Mouse (Mus musculus) CH12.LX (cell line): Measurements from ENCODE around the gene Troap. TPM values are rescaled to one million over a fixed set of nuclear protein-coding genes. Genes with fewer than 3 reads are reported as not detected.

ENCODE experiments used
- DNase-seq: peaks from one replicate; pipeline ENCODE4 v3.0.0-alpha.2; 2013; ENCODE audit errors: extremely low read depth
- H3K27ac ChIP-seq: 2 replicates; pipeline ENCODE4 v1.5.1; 2012; ENCODE audit warnings: low read depth, mild to moderate bottlenecking, control low read depth, moderate library complexity; ENCODE audit not compliant: insufficient read depth
- H3K27me3 ChIP-seq: replicated peaks from 2 replicates; pipeline ENCODE3; 2012; ENCODE audit warnings: inconsistent platforms
- H3K36me3 ChIP-seq, 2 experiments: replicated peaks in 1 of 2; 2 replicates each; pipeline versions ENCODE3 to v1.6.1; 2012; ENCODE audit warnings: inconsistent platforms in 1 of 2, low read length in 1 of 2, mild to moderate bottlenecking in 1 of 2, mixed read lengths in 1 of 2, moderate library complexity in 1 of 2; ENCODE audit not compliant: control insufficient read depth in 1 of 2, insufficient read depth in 1 of 2
- H3K4me1 ChIP-seq, 2 experiments: 2 replicates each; pipeline ENCODE4 v1.6.1; 2012; ENCODE audit warnings: inconsistent platforms in 1 of 2, moderate library complexity in 1 of 2; ENCODE audit not compliant: insufficient read depth in 2 of 2, control insufficient read depth in 1 of 2
- H3K4me2 ChIP-seq: 2 replicates; pipeline ENCODE4 v1.6.1; 2012; ENCODE audit warnings: low read depth, mild to moderate bottlenecking, control low read depth; ENCODE audit not compliant: poor library complexity, insufficient read depth, severe bottlenecking
- H3K4me3 ChIP-seq, 3 experiments: fragments of 150-350 bp in 1 of 3; sonication (generic) in 1 of 3; replicated peaks in 1 of 3; 2 replicates each; pipeline versions ENCODE3 to v1.5.1; 2011 to 2012; ENCODE audit warnings: low read depth in 2 of 3, low read length in 2 of 3, mild to moderate bottlenecking in 2 of 3, moderate library complexity in 2 of 3, control low read depth in 1 of 3, improper control_type of control experiment in 1 of 3, inconsistent platforms in 1 of 3, mixed read lengths in 1 of 3; ENCODE audit not compliant: poor library complexity in 1 of 3
- H3K79me2 ChIP-seq: replicated peaks from 2 replicates; pipeline ENCODE4 v1.6.1; 2012; ENCODE audit warnings: mild to moderate bottlenecking, moderate library complexity; ENCODE audit not compliant: control insufficient read depth, poor library complexity, insufficient read depth, severe bottlenecking; ENCODE audit errors: extremely low read depth
- H3K9ac ChIP-seq: 2 replicates; pipeline ENCODE4 v1.6.1; 2012; ENCODE audit warnings: low read depth, mild to moderate bottlenecking, control low read depth, moderate library complexity; ENCODE audit not compliant: insufficient read depth
- H3K9me3 ChIP-seq: replicated peaks from 2 replicates; pipeline ENCODE3; 2012; ENCODE audit warnings: low read length, inconsistent platforms, mixed read lengths
- CHD1 ChIP-seq: IDR thresholded peaks from 2 replicates; pipeline ENCODE4 v1.6.1; 2012; ENCODE audit warnings: low read depth, low read length, improper control_type of control experiment, inconsistent platforms
- CHD2 ChIP-seq: IDR thresholded peaks from 2 replicates; pipeline ENCODE4 v1.6.1; 2011; ENCODE audit warnings: low read length, improper control_type of control experiment
- E2F4 ChIP-seq: IDR thresholded peaks from 2 replicates; pipeline ENCODE4 v1.6.1; 2011; ENCODE audit warnings: low read depth, low read length, improper control_type of control experiment; ENCODE audit not compliant: insufficient replicate concordance
- GABPA ChIP-seq: IDR thresholded peaks from 2 replicates; pipeline ENCODE4 v1.6.1; 2012; ENCODE audit warnings: low read depth, low read length, improper control_type of control experiment, inconsistent platforms; ENCODE audit not compliant: insufficient replicate concordance
- JUN ChIP-seq: IDR thresholded peaks from 2 replicates; pipeline ENCODE4 v1.6.1; 2011; ENCODE audit warnings: low read depth, mild to moderate bottlenecking, low read length, improper control_type of control experiment, moderate library complexity; ENCODE audit not compliant: insufficient read depth
- JUND ChIP-seq: conservative IDR thresholded peaks from 2 replicates; pipeline ENCODE4 v1.6.1; 2011; ENCODE audit warnings: low read depth, low read length, improper control_type of control experiment
- KAT2A ChIP-seq: IDR thresholded peaks from 2 replicates; pipeline ENCODE4 v1.6.1; 2012; ENCODE audit warnings: low read length, improper control_type of control experiment, inconsistent platforms; ENCODE audit not compliant: insufficient replicate concordance
- MAX ChIP-seq: IDR thresholded peaks from 2 replicates; pipeline ENCODE4 v1.6.1; 2011; ENCODE audit warnings: low read length, improper control_type of control experiment
- MEF2A ChIP-seq: IDR thresholded peaks from 2 replicates; pipeline ENCODE4 v1.6.1; 2014; ENCODE audit warnings: low read depth, mild to moderate bottlenecking, inconsistent platforms, low read length, improper control_type of control experiment, borderline replicate concordance
- MXI1 ChIP-seq: IDR thresholded peaks from 2 replicates; pipeline ENCODE4 v1.6.1; 2011; ENCODE audit warnings: mild to moderate bottlenecking, low read depth, low read length, improper control_type of control experiment
- POLR2A ChIP-seq: IDR thresholded peaks from 2 replicates; pipeline ENCODE4 v1.6.1; 2011; ENCODE audit warnings: low read depth, mild to moderate bottlenecking, improper control_type of control experiment, low read length
- POLR2AphosphoS2 ChIP-seq: IDR thresholded peaks from 2 replicates; pipeline ENCODE4 v1.6.1; 2011; ENCODE audit warnings: low read depth, low read length, improper control_type of control experiment
- SIN3A ChIP-seq: IDR thresholded peaks from 2 replicates; pipeline ENCODE4 v1.6.1; 2012; ENCODE audit warnings: low read length, improper control_type of control experiment, inconsistent platforms
- SMC3 ChIP-seq: IDR thresholded peaks from 2 replicates; pipeline ENCODE4 v1.6.1; 2011; ENCODE audit warnings: low read depth, low read length, improper control_type of control experiment
- TBP ChIP-seq: conservative IDR thresholded peaks from 2 replicates; pipeline ENCODE4 v1.6.1; 2011; ENCODE audit warnings: low read depth, low read length, improper control_type of control experiment
- TCF12 ChIP-seq: IDR thresholded peaks from 2 replicates; pipeline ENCODE4 v1.6.1; 2014; ENCODE audit warnings: low read depth, mild to moderate bottlenecking, inconsistent platforms, low read length, improper control_type of control experiment
- USF1 ChIP-seq: IDR thresholded peaks from 2 replicates; pipeline ENCODE4 v1.6.1; 2014; ENCODE audit warnings: low read depth, mild to moderate bottlenecking, inconsistent platforms, low read length, improper control_type of control experiment
- USF2 ChIP-seq: conservative IDR thresholded peaks from 2 replicates; pipeline ENCODE4 v1.6.1; 2011; ENCODE audit warnings: low read depth, low read length, improper control_type of control experiment
- ZC3H11A ChIP-seq: IDR thresholded peaks from 2 replicates; pipeline ENCODE4 v1.6.1; 2012; ENCODE audit warnings: low read depth, mild to moderate bottlenecking, inconsistent platforms, low read length, improper control_type of control experiment
- ZNF384 ChIP-seq: IDR thresholded peaks from 2 replicates; pipeline ENCODE4 v1.6.1; 2012; ENCODE audit warnings: low read depth, low read length, improper control_type of control experiment, inconsistent platforms
- dilution Hi-C: fragments of 300-500 bp; cut with MboI; formaldehyde crosslinking; loops from 2 replicates; pipeline ENCODE4 v1.14.3; 2020; ENCODE audit warnings: low sequenced_read_pairs; ENCODE audit not compliant: extremely low pct_unique_long_range_greater_than_20kb, extremely low pct_ligation_motif_present
- in situ Hi-C: fragments of 300-500 bp; cut with MboI; formaldehyde crosslinking; loops from 3 replicates; pipeline ENCODE4 v1.14.3; 2019; ENCODE audit warnings: low sequenced_read_pairs, low pct_ligation_motif_present, low pct_unique_long_range_greater_than_20kb, mixed read lengths
- polyA plus RNA-seq: library from polyadenylated mRNA; unstranded; fragments of >175 nt; gene quantifications from 2 replicates; pipeline ENCODE4 v1.2.1, GENCODE M21; 2012; ENCODE audit warnings: low read depth; ENCODE audit not compliant: insufficient read length
- total RNA-seq, 2 experiments: library from RNA; depleted of rRNA; stranded (reverse); fragments of 300-350 nt in 1 of 2; fragments of >200 nt in 1 of 2; gene quantifications; 2 replicates each; pipeline ENCODE4 v1.2.3; 2012 to 2014

Troap gene
- total and polyA plus RNA-seq, 3 experiments: 17.8 to 74.2 (median 19.2) TPM

- no peak overlapping the region for H3K4me2 ChIP-seq
- TF ChIP-seq CHD1: no peak
- TF ChIP-seq USF1: no peak
- TF ChIP-seq ZNF384: no peak
- no peak for TF ChIP-seq POLR2AphosphoS2
- TF ChIP-seq JUND: no peak
- TF ChIP-seq MEF2A: no peak
- TF ChIP-seq TBP: no peak
- TF ChIP-seq ZC3H11A: no peak
- TF ChIP-seq JUN: no peak
- no peak for TF ChIP-seq MXI1
- no peak for TF ChIP-seq USF2
- no peak for TF ChIP-seq SMC3
- no peak for TF ChIP-seq TCF12
- TF ChIP-seq SIN3A: no peak
- TF ChIP-seq, all 38 proteins: peak for 0
- Histone ChIP-seq H3K36me3 (peaks cover 21 to 51% of the 10 kb centered on the region in 2 experiments), H3K27ac (no peak overlapping the region), H3K27me3 (no peaks in the 10 kb centered on the region), H3K9me3 (peaks cover 11% of the 10 kb centered on the region), H3K79me2 (no peaks in the 10 kb centered on the region), H3K4me3 (no peak overlapping the region), H3K9ac (no peak overlapping the region), H3K4me1 (peaks cover 0 to 6% of the 10 kb centered on the region in 2 experiments; a peak in 1 of 4 replicates)
- no peak for DNase-seq
- in situ Hi-C loops (no loop called here), dilution Hi-C loops (no loop called here)
Observed at GRCm38 (mm10) chr15:99085997-99086396, 11.6 kb downstream of the Troap start.

- peaks cover 11% of the 10 kb centered on the region for H3K9me3 ChIP-seq
- H3K9ac ChIP-seq: no peak within 1 kb of the TSS
- dilution Hi-C loops (no loop called here), in situ Hi-C loops (no loop called here)
- no peak within 1 kb of the TSS for H3K4me2 ChIP-seq
- no peaks in the 10 kb centered on the region for H3K79me2 ChIP-seq
- H3K36me3 ChIP-seq: peaks cover 9 to 38% of the 10 kb centered on the region in 2 experiments
- H3K4me1 ChIP-seq: peaks cover 3 to 13% of the 10 kb centered on the region in 2 experiments; a peak in 3 of 4 replicates
- no peak within 1 kb of the TSS for H3K27ac ChIP-seq
- H3K27me3 ChIP-seq: no peaks in the 10 kb centered on the region
- no peak for DNase-seq
- no peak within 1 kb of the TSS for H3K4me3 ChIP-seq
- no peak for TF ChIP-seq CHD2
- TF ChIP-seq MAX: no peak
- no peak for TF ChIP-seq USF1
- TF ChIP-seq POLR2A: no peak
- no peak for TF ChIP-seq KAT2A
- no peak for TF ChIP-seq SIN3A
- TF ChIP-seq CHD1: no peak
- TF ChIP-seq E2F4: no peak
- TF ChIP-seq ZNF384: no peak
- TF ChIP-seq GABPA: no peak
Observed at GRCm38 (mm10) chr15:99087253-99088075, 13.1 kb downstream of the Troap start, which contains the start of gene C1ql4. C1ql4 (minus strand) TSS chr15:99087817.
